Comparison of ENCODE assay signal across 15 mouse cellular contexts in genomic region chr1:38816306-38816705, GRCm38 (mm10). TPM values are rescaled to one million over a fixed set of nuclear protein-coding genes. Genes with fewer than 3 reads are reported as not detected.
DNase-seq lines count a peak whose midpoint lies in the region; ATAC-seq lines count a peak whose summit lies in the region.
"Had no signal": no experiment of that assay in that cellular context is flagged by ENCODE, and none has a peak within 500 bp of the region (broad histone marks: within the 10 kb centered on the region; RNA-seq: fewer than 3 reads in every experiment).

No protein-coding gene starts in this region.

- H3K4me3 ChIP-seq in forebrain, embryonic 14.5 days (ENCODE audit: low read depth, low read length) = no peak overlapping the region
- H3K4me3 ChIP-seq in forebrain, embryonic 10.5 days = no peak overlapping the region
- H3K4me3 ChIP-seq in midbrain, embryonic 12.5 days = no peak overlapping the region

- H3K9me3 ChIP-seq in forebrain, embryonic 14.5 days (replicated peaks; ENCODE audit: control insufficient read depth, low read length) = no peaks in the 10 kb centered on the region
- H3K9me3 ChIP-seq in forebrain, embryonic 10.5 days = no peaks in the 10 kb centered on the region
- H3K9me3 ChIP-seq in midbrain, embryonic 12.5 days = no peaks in the 10 kb centered on the region

- H3K27me3 ChIP-seq in forebrain, embryonic 14.5 days (replicated peaks; ENCODE audit: control insufficient read depth, insufficient read depth, low read length) = no peaks in the 10 kb centered on the region
- H3K27me3 ChIP-seq in forebrain, embryonic 10.5 days (ENCODE audit: poor library complexity, severe bottlenecking) = no peaks in the 10 kb centered on the region
- H3K27me3 ChIP-seq in midbrain, embryonic 12.5 days = no peaks in the 10 kb centered on the region
- H3K27me3 ChIP-seq: Patski had no signal

- no peaks in the 10 kb centered on the region for H3K4me1 ChIP-seq in forebrain, embryonic 14.5 days (ENCODE audit: control insufficient read depth, insufficient read depth, low read length)
- H3K4me1 ChIP-seq in forebrain, embryonic 10.5 days = no peaks in the 10 kb centered on the region
- H3K4me1 ChIP-seq in midbrain, embryonic 12.5 days = no peaks in the 10 kb centered on the region

- H3K36me3 ChIP-seq in forebrain, embryonic 14.5 days (ENCODE audit: control insufficient read depth, insufficient read depth, low read length) = peaks cover 25% of the 10 kb centered on the region
- H3K36me3 ChIP-seq in forebrain, embryonic 10.5 days (replicated peaks) = peaks cover 31% of the 10 kb centered on the region
- H3K36me3 ChIP-seq in midbrain, embryonic 12.5 days = peaks cover 21% of the 10 kb centered on the region

- ATAC-seq in forebrain, embryonic 14.5 days = no peak
- no peak for ATAC-seq in midbrain, embryonic 12.5 days (ENCODE audit: low FRiP score, low read depth)
- ATAC-seq: Patski had no signal

- H3K27ac ChIP-seq in forebrain, embryonic 14.5 days (ENCODE audit: low read depth, low read length) = no peak overlapping the region
- H3K27ac ChIP-seq in forebrain, embryonic 10.5 days = no peak overlapping the region
- peak overlapping the region; percentile 40; the same call in 1 of the 2 replicates for H3K27ac ChIP-seq in midbrain, embryonic 12.5 days (replicated peaks)

- no peak overlapping the region for H3K4me2 ChIP-seq in forebrain, embryonic 14.5 days (ENCODE audit: low read length)
- H3K4me2 ChIP-seq in midbrain, embryonic 12.5 days (replicated peaks) = no peak overlapping the region
- H3K4me2 ChIP-seq: lung, embryonic 14.5 days had no signal

- DNase-seq in forebrain, embryonic 14.5 days (ENCODE audit: low spot score) = peak; percentile 37
- no peak for DNase-seq in forebrain, embryonic 10.5 days (ENCODE audit: extremely low spot score, low spot score)
- DNase-seq in NIH3T3 (ENCODE audit: low read depth) = peak; percentile 33
- DNase-seq in cerebellum, postnatal 36 days = peak; percentile 24 to 35
- no peak for DNase-seq in lung, postnatal 36 days
- no peak for DNase-seq in kidney, postnatal 4 days
- DNase-seq: adrenal gland, postnatal 25 days; embryo, embryonic 11 days; kidney, adult 2 months; layer of hippocampus, adult 9-11 months; lung, embryonic 14.5 days; right cerebral cortex, postnatal 14 days; thymus, postnatal 14 days had no signal

- H3K9ac ChIP-seq in forebrain, embryonic 14.5 days (ENCODE audit: low read length) = no peak overlapping the region
- no peak overlapping the region for H3K9ac ChIP-seq in midbrain, embryonic 12.5 days (replicated peaks)
- H3K9ac ChIP-seq: lung, embryonic 14.5 days had no signal

- 75% methylated on average over 4 of the region's 4 CpGs for WGBS in forebrain, embryonic 14.5 days
- WGBS in forebrain, embryonic 10.5 days = 82% methylated on average over 4 of the region's 4 CpGs
- WGBS in midbrain, embryonic 12.5 days = 73% methylated on average over 4 of the region's 4 CpGs

RNA-seq across cellular contexts. Expression of gene Lonrf2, which starts 20.2 kb away (rescaled TPM):
- polyA plus RNA-seq in forebrain, embryonic 14.5 days (2014; fragmentation: Nextera tagmentation; extraction: Ambion mirVana) = 10.5 and 11.1 TPM in 2 replicates
- 1.9 and 2.1 TPM in 2 replicates for polyA plus RNA-seq in forebrain, embryonic 10.5 days (2016; fragmentation: Nextera tagmentation; extraction: Ambion mirVana)
- polyA plus RNA-seq in midbrain, embryonic 12.5 days (2016; fragmentation: Nextera tagmentation; extraction: Ambion mirVana) = 5.2 and 7.5 TPM in 2 replicates

Comparison
In these comparisons a context has a peak if more than half of its experiments do, and no peak if none do; other contexts are left out.
1. DNase-seq: peak in forebrain, embryonic 14.5 days (single experiment), NIH3T3 (single experiment) and cerebellum, postnatal 36 days (2 of 2); none in forebrain, embryonic 10.5 days (single experiment), lung, postnatal 36 days (single experiment) and kidney, postnatal 4 days (0 of 2).